Mouse (Mus musculus) gastrocnemius, postnatal 4 days (tissue): ENCODE results near the gene Csde1. TPM values are rescaled to one million over a fixed set of nuclear protein-coding genes. Genes with fewer than 3 reads are reported as not detected.

Experiments
- DNase-seq, 2 experiments: peaks; one replicate each; pipeline ENCODE4 v3.0.0; 2021 to 2022; ENCODE audit warnings: low spot score in 2 of 2, mixed read lengths in 2 of 2
- total RNA-seq, 2 experiments: library from RNA; stranded (reverse); gene quantifications; 2 replicates each; pipeline ENCODE4 v1.2.3; 2021

Gene Csde1
- total RNA-seq, 2 experiments from 2014 or later, result 357 to 376 TPM

- peak; percentile 95 to 97 for DNase-seq
Measured at GRCm38 (mm10) chr3:103058207-103059157, 38.3 kb downstream of the Csde1 start, which contains the start of gene Nras. TSS of gene Nras (plus strand) at chr3:103058285.

GRCm38 (mm10) chr3:103066927-103067326, 46.7 kb downstream of the Csde1 start:
- DNase-seq, result no peak

DNA sequence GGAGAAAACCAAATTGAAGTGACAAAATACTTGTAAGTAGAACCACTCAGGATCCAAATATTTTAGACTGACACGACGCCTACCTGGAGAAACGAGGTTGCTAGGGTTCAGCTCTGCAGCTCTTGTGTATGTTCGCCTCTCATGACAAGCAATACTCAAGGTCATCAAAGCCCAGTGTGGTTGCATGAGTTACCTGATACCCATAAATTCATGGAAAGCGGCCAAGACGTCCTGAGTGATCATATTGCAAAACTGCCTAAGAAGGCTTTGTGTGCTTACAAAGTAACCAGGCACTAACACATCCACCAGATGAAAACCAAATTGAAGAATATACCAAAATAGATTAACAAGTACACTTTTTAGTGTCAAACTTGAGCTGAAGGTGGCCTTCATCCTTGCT, 48.7 kb downstream of the Csde1 start:
- DNase-seq, result no peak

GRCm38 (mm10) chr3:103073771-103074170, 53.5 kb downstream of the Csde1 start, which contains the start of gene Ampd1:
TSS of gene Ampd1 (plus strand) at chr3:103074014.
- no peak for DNase-seq

DNA sequence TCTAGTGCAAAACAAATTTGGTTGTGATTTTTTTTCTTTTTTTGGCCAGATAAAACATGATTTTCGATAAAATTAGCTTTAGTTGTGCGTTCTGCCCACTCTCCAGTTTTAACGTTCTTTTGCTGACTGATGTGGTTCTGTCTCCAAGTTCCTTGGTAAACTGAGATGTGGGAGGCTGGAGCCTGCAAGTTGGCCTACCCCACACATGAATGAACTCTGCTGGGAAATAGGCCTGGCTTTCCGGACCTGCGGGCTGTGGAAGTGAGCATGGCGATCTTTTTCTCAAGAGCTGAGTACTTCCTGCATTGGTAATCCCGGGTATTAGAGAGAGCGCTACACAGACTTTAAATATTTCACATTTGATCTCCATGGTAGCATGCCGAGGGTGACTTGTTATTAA, 55.6 kb downstream of the Csde1 start:
- DNase-seq, result no peak

DNA sequence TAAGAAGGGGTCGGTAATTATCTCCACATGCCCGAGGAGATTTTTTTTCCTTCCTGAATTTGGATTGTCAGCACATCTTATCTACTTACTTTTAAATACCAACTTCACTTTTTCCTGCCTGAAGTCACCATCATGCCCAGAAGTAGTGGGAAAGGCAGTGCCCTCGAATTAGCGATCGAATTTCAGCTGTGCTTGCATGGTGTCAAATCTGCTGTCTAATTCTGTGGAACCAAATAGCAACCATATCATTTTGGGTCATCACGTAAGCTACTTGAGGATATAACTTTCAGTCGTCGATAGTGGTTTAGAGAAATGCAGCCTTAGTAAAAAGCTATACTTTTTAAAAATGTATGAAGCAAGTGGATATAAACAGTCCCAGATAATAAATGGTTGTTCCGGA, 56.2 kb downstream of the Csde1 start:
- DNase-seq, result no peak

DNA sequence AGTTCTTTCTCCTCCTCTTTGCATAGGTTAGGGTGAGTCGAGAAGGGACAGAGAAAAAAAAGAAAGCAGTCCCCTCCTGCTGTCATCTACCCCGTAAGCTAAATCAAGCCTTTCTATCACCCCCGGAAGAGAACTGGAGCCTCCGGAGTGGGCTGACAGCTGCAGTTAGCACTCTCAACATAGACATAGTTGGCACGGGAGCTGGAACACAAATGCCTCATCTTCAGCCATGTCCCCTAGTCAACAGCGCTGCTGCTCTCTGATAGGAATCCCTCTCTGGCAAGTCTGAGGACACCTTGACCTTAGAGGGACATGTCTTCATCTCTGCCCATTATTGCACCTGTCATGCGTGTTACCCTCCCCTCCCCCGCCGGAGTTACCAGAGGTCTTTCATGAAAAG, 59.1 kb downstream of the Csde1 start:
- no peak for DNase-seq

DNA sequence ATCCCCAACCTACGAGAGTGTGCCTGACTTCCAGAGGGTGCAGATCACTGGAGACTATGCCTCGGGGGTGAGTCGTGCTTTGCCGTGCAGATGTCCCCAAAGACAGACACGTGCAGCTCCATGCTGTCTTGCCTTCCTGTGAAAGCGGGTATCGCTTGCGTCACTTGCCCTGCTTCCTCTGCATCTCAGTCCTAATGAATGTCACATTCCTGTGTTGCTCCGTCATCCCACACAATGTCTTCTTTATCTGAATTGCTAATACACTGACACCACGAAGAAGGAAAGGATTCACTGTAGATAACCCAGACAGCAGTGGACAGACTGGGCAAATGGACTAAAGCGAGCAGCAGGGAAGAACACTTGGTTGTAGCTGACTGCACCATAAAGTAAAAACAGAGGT, 60.8 kb downstream of the Csde1 start:
- no peak for DNase-seq

GRCm38 (mm10) chr3:103081861-103082453, 61.7 kb downstream of the Csde1 start:
- no peak for DNase-seq

- no peak for DNase-seq
Measured at GRCm38 (mm10) chr3:103082761-103083160, 62.5 kb downstream of the Csde1 start.

GRCm38 (mm10) chr3:103085986-103086385, 65.8 kb downstream of the Csde1 start:
- no peak for DNase-seq

GRCm38 (mm10) chr3:103091753-103092152, 71.5 kb downstream of the Csde1 start:
- DNase-seq, result no peak

GRCm38 (mm10) chr3:103098662-103099061, 78.4 kb downstream of the Csde1 start:
- DNase-seq, result no peak

- no peak for DNase-seq
Measured at GRCm38 (mm10) chr3:103099667-103100066, 79.4 kb downstream of the Csde1 start.

GRCm38 (mm10) chr3:103100735-103101134, 80.5 kb downstream of the Csde1 start:
- no peak for DNase-seq

DNA sequence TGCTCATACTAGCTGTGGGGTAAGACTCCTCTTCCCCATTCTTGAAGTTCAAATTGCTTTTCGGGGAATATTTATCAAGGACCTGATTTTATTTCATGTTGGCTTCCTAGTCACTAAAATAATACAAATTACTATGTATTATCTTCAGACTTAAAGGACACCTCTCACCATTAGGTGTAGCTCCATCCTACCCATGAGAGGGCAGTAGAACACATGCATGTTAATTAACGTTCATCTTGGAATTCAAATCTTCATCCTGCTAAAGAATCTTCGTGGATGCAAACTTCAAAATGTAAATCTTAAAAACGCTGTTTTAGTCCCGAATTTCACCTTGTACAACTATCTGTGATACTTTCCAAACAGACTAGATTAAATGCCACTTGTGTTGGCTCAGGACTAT, 81.0 kb downstream of the Csde1 start:
- no peak for DNase-seq

DNA sequence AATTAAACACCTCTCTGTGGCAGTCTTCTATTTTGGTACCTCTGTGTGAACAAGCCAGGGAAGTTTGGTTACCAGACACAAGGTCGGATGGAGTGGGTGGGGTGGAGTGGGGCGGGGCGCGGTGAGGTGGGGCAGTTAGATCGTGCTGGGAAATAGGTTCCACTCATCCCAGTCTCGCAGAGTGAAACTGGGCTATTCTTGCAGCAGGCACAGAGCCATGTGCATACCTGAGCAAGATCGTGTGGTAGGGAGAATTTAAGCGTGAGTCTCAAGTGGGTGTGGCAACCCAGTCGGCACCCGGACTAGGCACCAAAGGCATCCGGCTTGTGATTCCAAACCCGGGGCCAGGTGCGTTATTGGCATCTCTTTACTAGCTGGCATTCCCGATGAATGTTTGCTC, 81.7 kb downstream of the Csde1 start:
- DNase-seq, result peak in 1 of 2 experiments; percentile 18

GRCm38 (mm10) chr3:103102454-103103390, 82.5 kb downstream of the Csde1 start, which contains the start of gene Dennd2c:
TSS of gene Dennd2c (plus strand) at chr3:103102604.
- peak; percentile 90 to 94 for DNase-seq
